Mouse (Mus musculus) heart, postnatal 0 days (tissue): ENCODE data around the gene Spata17. TPM values are rescaled to one million over a fixed set of nuclear protein-coding genes. Genes with fewer than 3 reads are reported as not detected.

Source experiments
- ATAC-seq: fragments of 200-750 bp; cut with Nextera tagmentation; 2 replicates; pipeline ENCODE4 v1.8.0; 2017; ENCODE audit warnings: low read depth, moderate number of reproducible peaks, moderate library complexity; ENCODE audit not compliant: insufficient read depth
- DNase-seq: peaks from one replicate; pipeline ENCODE4 v3.0.0-alpha.2; 2016; ENCODE audit warnings: low spot score
- H3K27ac ChIP-seq: fragments of 300-500 bp; sonication (generic); 2 replicates; pipeline ENCODE4 v1.5.1; 2014; ENCODE audit warnings: low read depth, mild to moderate bottlenecking
- H3K27me3 ChIP-seq: fragments of 300-500 bp; sonication (generic); 2 replicates; pipeline ENCODE4 v1.6.1; 2014; ENCODE audit warnings: low read length, mixed read lengths; ENCODE audit not compliant: control insufficient read depth, insufficient read depth
- H3K36me3 ChIP-seq: fragments of 300-500 bp; sonication (generic); replicated peaks from 2 replicates; pipeline ENCODE4 v1.6.1; 2014; ENCODE audit warnings: low read length, mixed read lengths; ENCODE audit not compliant: control insufficient read depth, insufficient read depth
- H3K4me1 ChIP-seq: fragments of 300-500 bp; sonication (generic); 2 replicates; pipeline ENCODE4 v1.6.1; 2014; ENCODE audit warnings: antibody characterized with exemption; ENCODE audit not compliant: control insufficient read depth, insufficient read depth
- H3K4me2 ChIP-seq: fragments of 300-500 bp; sonication (generic); 2 replicates; pipeline ENCODE4 v1.6.1; 2014; ENCODE audit warnings: low read depth, mild to moderate bottlenecking, low read length, moderate library complexity
- H3K4me3 ChIP-seq: fragments of 300-500 bp; sonication (generic); 2 replicates; pipeline ENCODE4 v1.5.1; 2014; ENCODE audit warnings: low read depth, low read length
- H3K9ac ChIP-seq: fragments of 300-500 bp; sonication (generic); replicated peaks from 2 replicates; pipeline ENCODE4 v1.6.1; 2014; ENCODE audit warnings: low read depth, low read length, mixed read lengths
- H3K9me3 ChIP-seq: fragments of 300-500 bp; sonication (generic); replicated peaks from 2 replicates; pipeline ENCODE4 v1.6.1; 2016; ENCODE audit warnings: low read length; ENCODE audit not compliant: control insufficient read depth
- CTCF ChIP-seq: IDR thresholded peaks from 2 replicates; pipeline ENCODE4 v1.5.1; 2016; ENCODE audit warnings: antibody characterized with exemption, control low read depth, low read depth
- EP300 ChIP-seq: IDR thresholded peaks from 2 replicates; pipeline ENCODE4 v1.6.1; 2016; ENCODE audit warnings: antibody characterized with exemption, low read depth
- whole genome bisulfite sequencing: fragments of 180-500 bp; shearing (Covaris S2); extraction: QIAGEN DNeasy Blood & Tissue Kit; methylation state at CpG from one replicate; pipeline ENCODE4 v1.1.7; 2014; 5-methylcytosine and 5-hydroxymethylcytosine counted together
- polyA plus RNA-seq: library from polyadenylated mRNA; unstranded; fragments of >200 nt; fragmentation: Nextera tagmentation; extraction: Ambion mirVana; gene quantifications from 2 replicates; pipeline ENCODE4 v1.2.1, GENCODE M21; 2015
- total RNA-seq: library from RNA; depleted of rRNA; stranded (reverse); fragments of >200 nt; gene quantifications from 2 replicates; pipeline ENCODE4 v1.2.3, GENCODE M21; 2014; ENCODE audit warnings: low replicate concordance

Spata17 gene
- total and polyA plus RNA-seq, 2 experiments from 2014 or later, result 0.15 to 1.1 TPM

DNA sequence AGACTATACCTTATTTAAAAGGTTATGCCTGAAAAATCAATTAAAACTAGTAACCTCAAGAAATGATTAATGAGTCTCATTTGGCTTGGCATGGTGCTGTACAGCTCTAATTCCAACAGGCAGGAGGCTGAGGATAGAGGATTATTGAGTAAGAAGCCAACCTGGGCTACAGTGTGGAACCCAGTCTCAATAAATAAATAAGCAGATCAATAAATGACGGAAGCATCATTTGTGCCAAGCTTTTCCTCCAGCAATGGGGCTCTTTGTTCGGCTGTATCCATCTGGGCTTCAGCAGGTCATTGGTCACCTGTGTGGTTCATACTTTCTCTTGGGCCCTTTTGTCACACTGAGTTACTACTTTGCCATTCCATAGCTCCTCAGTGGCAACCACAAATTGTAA, 201.1 kb downstream of the Spata17 start:
- no peaks in the 10 kb centered on the region for H3K9me3 ChIP-seq
- 86% methylated on average over 2 of the region's 2 CpGs for WGBS
- no peaks in the 10 kb centered on the region for H3K27me3 ChIP-seq
- H3K36me3 ChIP-seq, result no peaks in the 10 kb centered on the region
- H3K4me3 ChIP-seq, result no peak overlapping the region
- no peak overlapping the region for H3K4me2 ChIP-seq
- ATAC-seq (no peak), DNase-seq (no peak)
- no peaks in the 10 kb centered on the region for H3K4me1 ChIP-seq
- H3K27ac ChIP-seq, result no peak overlapping the region
- no peak overlapping the region for H3K9ac ChIP-seq
- TF ChIP-seq EP300 (no peak), CTCF (no peak)

DNA sequence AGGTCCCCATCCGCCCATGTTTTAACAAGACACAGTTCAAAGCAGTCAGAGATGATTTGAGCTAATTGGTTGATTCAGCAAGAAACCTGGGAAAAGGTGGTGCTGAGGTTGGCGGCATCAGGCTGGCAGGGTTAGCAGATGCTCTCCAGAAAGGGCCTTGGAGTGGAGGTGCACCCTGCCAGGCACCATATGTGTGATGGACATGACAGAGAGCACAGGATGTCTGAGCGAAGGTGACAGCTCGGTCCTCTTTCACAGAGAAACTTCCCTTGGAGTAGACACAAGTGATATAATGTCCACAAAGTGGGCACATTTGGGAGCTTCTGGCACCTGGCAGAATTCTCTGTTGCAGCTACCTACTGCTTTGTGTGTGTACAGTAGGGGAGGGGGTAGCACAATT, 203.7 kb downstream of the Spata17 start:
- no peaks in the 10 kb centered on the region for H3K9me3 ChIP-seq
- 82% methylated on average over 4 of the region's 4 CpGs for WGBS
- TF ChIP-seq CTCF (no peak), EP300 (no peak)
- H3K36me3 ChIP-seq, result no peaks in the 10 kb centered on the region
- DNase-seq (no peak), ATAC-seq (no peak)
- no peak overlapping the region for H3K4me2 ChIP-seq
- no peak overlapping the region for H3K9ac ChIP-seq
- H3K27ac ChIP-seq, result no peak overlapping the region
- H3K4me3 ChIP-seq, result no peak overlapping the region
- no peaks in the 10 kb centered on the region for H3K27me3 ChIP-seq
- no peaks in the 10 kb centered on the region for H3K4me1 ChIP-seq

DNA sequence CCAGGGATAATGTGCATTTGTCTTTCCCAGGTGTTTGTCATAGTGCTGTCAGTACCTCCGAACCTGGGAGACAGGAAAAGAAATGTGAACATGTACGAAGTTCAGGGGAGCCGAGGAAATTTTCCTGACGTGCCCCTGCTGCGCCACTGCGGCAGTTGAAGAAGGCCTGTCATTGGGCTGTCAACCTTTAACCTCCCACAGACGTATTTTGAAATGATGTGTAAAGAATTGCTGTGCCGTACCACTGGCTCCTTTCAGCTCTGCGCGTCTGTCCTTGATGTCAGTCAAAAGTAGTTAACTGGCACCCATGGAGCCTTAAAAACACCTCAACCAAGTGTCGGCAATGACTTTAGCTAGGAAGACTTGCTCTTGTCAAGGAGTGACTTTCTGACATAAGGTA, 205.2 kb downstream of the Spata17 start:
- WGBS, result 82% methylated on average over 11 of the region's 11 CpGs
- no peak overlapping the region for H3K27ac ChIP-seq
- TF ChIP-seq EP300 (no peak), CTCF (no peak)

DNA sequence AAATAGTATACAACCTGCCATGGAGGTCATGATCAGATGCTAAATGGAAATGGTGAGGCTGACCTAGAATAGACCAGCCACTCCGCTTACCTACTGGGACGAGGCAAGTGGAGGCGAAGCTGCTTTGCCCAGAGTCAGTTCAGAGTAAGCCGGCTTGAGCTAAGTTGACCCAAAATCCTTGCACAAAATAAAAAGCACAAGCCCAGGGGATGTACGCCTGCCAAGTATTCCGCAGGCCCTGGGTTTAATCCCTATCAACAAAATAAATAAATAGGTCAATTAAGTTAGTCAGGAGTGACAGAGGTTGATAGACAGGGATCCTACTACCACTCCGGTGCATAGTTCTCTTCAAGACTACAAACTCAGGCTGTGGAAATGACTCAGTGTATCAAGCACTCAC, 207.0 kb downstream of the Spata17 start:
- H3K9me3 ChIP-seq, result no peaks in the 10 kb centered on the region
- H3K4me3 ChIP-seq, result no peak overlapping the region
- no peaks in the 10 kb centered on the region for H3K27me3 ChIP-seq
- WGBS, result 85% methylated on average over 7 of the region's 7 CpGs
- H3K9ac ChIP-seq, result no peak overlapping the region
- no peak for TF ChIP-seq CTCF
- TF ChIP-seq EP300, result no peak
- no peaks in the 10 kb centered on the region for H3K36me3 ChIP-seq
- no peaks in the 10 kb centered on the region for H3K4me1 ChIP-seq
- no peak for ATAC-seq
- DNase-seq, result no peak
- no peak overlapping the region for H3K27ac ChIP-seq
- no peak overlapping the region for H3K4me2 ChIP-seq

More for the DNA sequence above, 205.2 kb downstream of the Spata17 start:
- H3K27me3 ChIP-seq, result no peaks in the 10 kb centered on the region
- no peaks in the 10 kb centered on the region for H3K9me3 ChIP-seq
- H3K9ac ChIP-seq, result no peak overlapping the region
- no peak overlapping the region for H3K4me3 ChIP-seq
- DNase-seq (no peak), ATAC-seq (no peak)
- no peaks in the 10 kb centered on the region for H3K36me3 ChIP-seq
- no peak overlapping the region for H3K4me2 ChIP-seq
- no peaks in the 10 kb centered on the region for H3K4me1 ChIP-seq

DNA sequence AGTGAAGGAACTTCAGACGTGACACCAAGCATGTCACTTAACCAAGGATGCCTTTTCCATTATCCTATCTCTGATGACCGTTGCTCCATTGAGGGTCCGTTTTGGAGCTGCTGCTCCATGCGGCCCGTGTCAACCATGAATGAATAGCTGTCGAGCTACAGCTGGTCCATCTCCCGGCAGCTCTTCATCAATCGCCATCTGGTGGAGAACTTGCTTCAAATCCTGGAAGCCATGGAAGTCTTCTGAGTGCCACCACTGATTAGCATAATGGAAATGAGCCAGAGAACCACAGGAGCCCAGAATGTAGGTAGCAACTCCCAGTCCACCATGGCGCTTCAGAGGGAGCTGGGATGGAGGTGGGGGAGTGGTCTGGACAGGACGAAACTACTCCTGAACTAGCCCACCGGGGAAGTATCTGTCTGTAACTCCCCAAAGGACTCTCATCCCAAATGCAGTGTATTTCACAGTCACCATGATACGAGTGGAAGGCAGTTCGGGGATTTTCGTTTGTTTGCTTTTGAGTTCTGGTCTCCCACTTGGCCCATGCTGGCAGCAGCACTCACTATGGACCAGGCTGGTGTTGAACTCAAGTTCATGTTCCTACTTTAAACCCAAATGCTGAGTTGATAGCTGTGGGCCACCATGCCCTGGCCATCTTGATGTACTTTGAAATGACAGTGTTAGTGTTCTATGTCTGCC, 208.9 kb downstream of the Spata17 start:
- H3K36me3 ChIP-seq, result no peaks in the 10 kb centered on the region
- H3K27me3 ChIP-seq, result no peaks in the 10 kb centered on the region
- no peak overlapping the region for H3K4me2 ChIP-seq
- WGBS, result 80% methylated on average over 14 of the region's 14 CpGs
- no peak overlapping the region for H3K9ac ChIP-seq
- no peak for TF ChIP-seq EP300
- peak; percentile 4; the same call in 1 of the 2 replicates for TF ChIP-seq CTCF
- ATAC-seq (no peak), DNase-seq (no peak)
- no peaks in the 10 kb centered on the region for H3K4me1 ChIP-seq
- H3K4me3 ChIP-seq, result no peak overlapping the region
- H3K9me3 ChIP-seq, result no peaks in the 10 kb centered on the region
- no peak overlapping the region for H3K27ac ChIP-seq

DNA sequence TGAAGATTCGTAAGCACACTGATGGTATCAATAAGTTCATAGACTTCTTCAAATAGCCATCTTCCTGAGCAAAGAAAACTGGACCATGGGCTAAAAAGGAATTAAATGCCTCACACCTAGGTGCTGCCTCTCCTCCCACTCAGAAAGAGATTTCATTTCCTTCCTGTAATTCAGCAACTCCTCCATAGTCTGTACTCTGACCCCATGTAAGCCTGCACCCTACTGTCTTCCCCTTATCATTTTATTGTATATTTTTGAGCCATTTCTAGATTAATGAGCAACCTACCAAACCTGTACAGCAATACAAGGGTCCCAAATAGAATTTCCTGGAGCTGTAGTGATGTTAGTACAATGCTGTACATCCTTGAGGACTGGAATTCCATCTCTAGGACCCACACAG, 211.0 kb downstream of the Spata17 start:
- H3K27me3 ChIP-seq, result no peaks in the 10 kb centered on the region
- ATAC-seq (no peak), DNase-seq (no peak)
- H3K9ac ChIP-seq, result no peak overlapping the region
- H3K4me3 ChIP-seq, result no peak overlapping the region
- no peaks in the 10 kb centered on the region for H3K9me3 ChIP-seq
- no peaks in the 10 kb centered on the region for H3K36me3 ChIP-seq
- no peak for TF ChIP-seq EP300
- no peak for TF ChIP-seq CTCF
- H3K4me1 ChIP-seq, result no peaks in the 10 kb centered on the region
- 77% methylated on average over 1 of the region's 1 CpGs for WGBS
- no peak overlapping the region for H3K27ac ChIP-seq
- no peak overlapping the region for H3K4me2 ChIP-seq
